Comparison of ENCODE assay signal across 8 mouse cellular contexts in the genomic region with DNA sequence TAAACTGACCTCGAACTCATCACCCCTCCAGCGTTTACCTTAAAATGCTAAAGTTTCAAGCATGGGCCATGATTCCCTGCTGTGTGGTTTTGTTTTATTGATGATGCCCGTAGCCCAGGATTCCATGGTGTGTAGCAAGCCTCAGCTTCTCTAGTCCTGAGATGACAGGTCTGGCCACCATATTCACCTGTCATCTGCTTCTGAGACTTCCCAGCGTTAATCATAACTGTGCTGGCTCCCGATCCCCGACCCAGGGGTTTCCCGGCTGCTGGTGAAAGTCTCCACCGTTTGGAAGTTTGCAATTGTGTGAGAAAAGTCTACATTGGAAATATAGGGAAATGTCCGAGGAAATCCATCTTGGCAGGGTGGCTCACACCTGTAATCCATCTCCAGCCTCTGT. TPM values are rescaled to one million over a fixed set of nuclear protein-coding genes. Genes with fewer than 3 reads are reported as not detected.
DNase-seq lines count a peak whose midpoint lies in the region; ATAC-seq lines count a peak whose summit lies in the region.

No protein-coding gene starts in this region.

- no peak for DNase-seq in lung, postnatal 36 days
- no peak for DNase-seq in limb, embryonic 11.5 days (ENCODE audit: low spot score)
- no peak for DNase-seq in cerebellum, adult 11 months
- DNase-seq in frontal cortex, postnatal 14 days (ENCODE audit: low spot score in 2 of 2), result no peak
- DNase-seq in right cerebral cortex, postnatal 4 days, result no peak

- no peak overlapping the region for H3K27ac ChIP-seq in lung, embryonic 16.5 days (ENCODE audit: low read length)
- peak overlapping the region; percentile 90 for H3K27ac ChIP-seq in forebrain, embryonic 12.5 days
- H3K27ac ChIP-seq in limb, embryonic 11.5 days (replicated peaks; ENCODE audit: low read depth, low read length), result no peak overlapping the region
- H3K27ac ChIP-seq in neural tube, embryonic 15.5 days (replicated peaks), result peak overlapping the region; percentile 97

- WGBS in lung, embryonic 16.5 days, result 72% methylated on average over 9 of the region's 9 CpGs
- 75% methylated on average over 9 of the region's 9 CpGs for WGBS in forebrain, embryonic 12.5 days
- 71% methylated on average over 9 of the region's 9 CpGs for WGBS in limb, embryonic 11.5 days
- WGBS in neural tube, embryonic 15.5 days, result 71% methylated on average over 9 of the region's 9 CpGs

- ATAC-seq in lung, embryonic 16.5 days (ENCODE audit: low read depth), result no peak
- no peak for ATAC-seq in forebrain, embryonic 12.5 days (ENCODE audit: low FRiP score)
- ATAC-seq in limb, embryonic 11.5 days (ENCODE audit: insufficient number of reproducible peaks, low FRiP score, low TSS enrichment, low read depth), result no peak
- no peak for ATAC-seq in neural tube, embryonic 15.5 days (ENCODE audit: low FRiP score)

- peak overlapping the region; percentile 94 for H3K4me2 ChIP-seq in lung, embryonic 16.5 days (ENCODE audit: low read depth, low read length)
- peak overlapping the region; percentile 67 for H3K4me2 ChIP-seq in forebrain, embryonic 12.5 days
- peak overlapping the region; percentile 84 for H3K4me2 ChIP-seq in limb, embryonic 11.5 days (ENCODE audit: low read depth, severe bottlenecking)
- H3K4me2 ChIP-seq in neural tube, embryonic 15.5 days, result peak overlapping the region; percentile 67

- H3K4me1 ChIP-seq in lung, embryonic 16.5 days (replicated peaks; ENCODE audit: control insufficient read depth, insufficient read depth, low read length), result peaks cover 12% of the 10 kb centered on the region
- peaks cover 7% of the 10 kb centered on the region; the same call in 1 of the 2 replicates for H3K4me1 ChIP-seq in forebrain, embryonic 12.5 days
- 0 out of 2 replicates have a peak, but pooled peaks cover 3% of the 10 kb centered on the region for H3K4me1 ChIP-seq in limb, embryonic 11.5 days (ENCODE audit: control insufficient read depth, insufficient read depth, low read length)
- peaks cover 7% of the 10 kb centered on the region for H3K4me1 ChIP-seq in neural tube, embryonic 15.5 days

- H3K36me3 ChIP-seq in lung, embryonic 16.5 days (ENCODE audit: control insufficient read depth, insufficient read depth, low read length), result no peaks in the 10 kb centered on the region
- no peaks in the 10 kb centered on the region for H3K36me3 ChIP-seq in forebrain, embryonic 12.5 days (replicated peaks)
- H3K36me3 ChIP-seq in limb, embryonic 11.5 days (ENCODE audit: control insufficient read depth, insufficient read depth, low read length), result no peaks in the 10 kb centered on the region
- H3K36me3 ChIP-seq in neural tube, embryonic 15.5 days, result no peaks in the 10 kb centered on the region

- no peaks in the 10 kb centered on the region for H3K27me3 ChIP-seq in lung, embryonic 16.5 days (ENCODE audit: control insufficient read depth, insufficient read depth, low read depth, low read length)
- no peaks in the 10 kb centered on the region for H3K27me3 ChIP-seq in forebrain, embryonic 12.5 days
- H3K27me3 ChIP-seq in limb, embryonic 11.5 days (ENCODE audit: control insufficient read depth, insufficient read depth, low read length), result no peaks in the 10 kb centered on the region
- H3K27me3 ChIP-seq in neural tube, embryonic 15.5 days (replicated peaks), result no peaks in the 10 kb centered on the region

- no peaks in the 10 kb centered on the region for H3K9me3 ChIP-seq in lung, embryonic 16.5 days (ENCODE audit: control insufficient read depth, low read length)
- H3K9me3 ChIP-seq in forebrain, embryonic 12.5 days, result no peaks in the 10 kb centered on the region
- no peaks in the 10 kb centered on the region for H3K9me3 ChIP-seq in limb, embryonic 11.5 days (ENCODE audit: control insufficient read depth, low read length)
- H3K9me3 ChIP-seq in neural tube, embryonic 15.5 days (replicated peaks), result no peaks in the 10 kb centered on the region

- peak overlapping the region; percentile 86; the same call in 1 of the 2 replicates for H3K9ac ChIP-seq in lung, embryonic 16.5 days (ENCODE audit: low read length)
- peak overlapping the region; percentile 66; the same call in 1 of the 2 replicates for H3K9ac ChIP-seq in forebrain, embryonic 12.5 days
- no peak overlapping the region; the same call in 1 of the 2 replicates for H3K9ac ChIP-seq in limb, embryonic 11.5 days (ENCODE audit: low read length)
- peak overlapping the region; percentile 82 for H3K9ac ChIP-seq in neural tube, embryonic 15.5 days (replicated peaks)

- peak overlapping the region; percentile 76 for H3K4me3 ChIP-seq in lung, embryonic 16.5 days (ENCODE audit: low read length)
- H3K4me3 ChIP-seq in forebrain, embryonic 12.5 days (replicated peaks), result peak overlapping the region; percentile 58
- peak overlapping the region; percentile 67 for H3K4me3 ChIP-seq in limb, embryonic 11.5 days (ENCODE audit: low read depth, low read length)
- H3K4me3 ChIP-seq in neural tube, embryonic 15.5 days (replicated peaks), result peak overlapping the region; percentile 71

RNA-seq across cellular contexts. Expression of a gene that starts 0.8 kb away (rescaled TPM):
- polyA plus RNA-seq in lung, embryonic 16.5 days (2015; fragmentation: Nextera tagmentation; extraction: Ambion mirVana), result 2.6 and 3.1 TPM in 2 replicates
- 6.2 and 6.9 TPM in 2 replicates for polyA plus RNA-seq in forebrain, embryonic 12.5 days (2016; fragmentation: Nextera tagmentation; extraction: Ambion mirVana)
- 4.9 and 5.4 TPM in 2 replicates for polyA plus RNA-seq in limb, embryonic 11.5 days (2014; fragmentation: Nextera tagmentation; extraction: Ambion mirVana)
- 2.6 and 4.3 TPM in 2 replicates for polyA plus RNA-seq in neural tube, embryonic 15.5 days (2015; fragmentation: Nextera tagmentation; extraction: Ambion mirVana)

RNA-seq across cellular contexts. Expression of a gene that starts 10.8 kb away (rescaled TPM):
- polyA plus RNA-seq in lung, embryonic 16.5 days (2015; fragmentation: Nextera tagmentation; extraction: Ambion mirVana), result 0.39 and 0.43 TPM in 2 replicates
- 0.23 and 0.32 TPM in 2 replicates for polyA plus RNA-seq in forebrain, embryonic 12.5 days (2016; fragmentation: Nextera tagmentation; extraction: Ambion mirVana)
- 0.07 and 0.13 TPM in 2 replicates for polyA plus RNA-seq in limb, embryonic 11.5 days (2014; fragmentation: Nextera tagmentation; extraction: Ambion mirVana)
- polyA plus RNA-seq in neural tube, embryonic 15.5 days (2015; fragmentation: Nextera tagmentation; extraction: Ambion mirVana), result 0.95 and 1.3 TPM in 2 replicates

RNA-seq across cellular contexts. Expression of a gene that starts 13.6 kb away (rescaled TPM):
- polyA plus RNA-seq in lung, embryonic 16.5 days (2015; fragmentation: Nextera tagmentation; extraction: Ambion mirVana), result 4.3 and 4.4 TPM in 2 replicates
- 6.2 and 7.0 TPM in 2 replicates for polyA plus RNA-seq in forebrain, embryonic 12.5 days (2016; fragmentation: Nextera tagmentation; extraction: Ambion mirVana)
- 12.2 and 13.5 TPM in 2 replicates for polyA plus RNA-seq in limb, embryonic 11.5 days (2014; fragmentation: Nextera tagmentation; extraction: Ambion mirVana)
- polyA plus RNA-seq in neural tube, embryonic 15.5 days (2015; fragmentation: Nextera tagmentation; extraction: Ambion mirVana), result 11.1 and 13.0 TPM in 2 replicates

RNA-seq across cellular contexts. Expression of a gene that starts 21.9 kb away (rescaled TPM):
- 815 and 838 TPM in 2 replicates for polyA plus RNA-seq in lung, embryonic 16.5 days (2015; fragmentation: Nextera tagmentation; extraction: Ambion mirVana)
- 756 and 796 TPM in 2 replicates for polyA plus RNA-seq in forebrain, embryonic 12.5 days (2016; fragmentation: Nextera tagmentation; extraction: Ambion mirVana)
- 1,116 and 1,187 TPM in 2 replicates for polyA plus RNA-seq in limb, embryonic 11.5 days (2014; fragmentation: Nextera tagmentation; extraction: Ambion mirVana)
- 743 and 777 TPM in 2 replicates for polyA plus RNA-seq in neural tube, embryonic 15.5 days (2015; fragmentation: Nextera tagmentation; extraction: Ambion mirVana)

RNA-seq across cellular contexts. Expression of a gene that starts 32.6 kb away (rescaled TPM):
- 18.8 and 19.2 TPM in 2 replicates for polyA plus RNA-seq in lung, embryonic 16.5 days (2015; fragmentation: Nextera tagmentation; extraction: Ambion mirVana)
- polyA plus RNA-seq in forebrain, embryonic 12.5 days (2016; fragmentation: Nextera tagmentation; extraction: Ambion mirVana), result 41.2 and 41.3 TPM in 2 replicates
- 28.9 and 35.1 TPM in 2 replicates for polyA plus RNA-seq in limb, embryonic 11.5 days (2014; fragmentation: Nextera tagmentation; extraction: Ambion mirVana)
- 28.9 and 30.5 TPM in 2 replicates for polyA plus RNA-seq in neural tube, embryonic 15.5 days (2015; fragmentation: Nextera tagmentation; extraction: Ambion mirVana)

Comparison
In these comparisons a context has a peak if more than half of its experiments do, and no peak if none do; other contexts are left out.
1. H3K27ac ChIP-seq: peak in forebrain, embryonic 12.5 days (single experiment) and neural tube, embryonic 15.5 days (single experiment); none in lung, embryonic 16.5 days (single experiment) and limb, embryonic 11.5 days (single experiment).
2. Peak in every context shown above with its lines, with median percentiles within 50 percentile points of each other: H3K4me2 ChIP-seq and H3K4me3 ChIP-seq.